Mouse (Mus musculus) brown adipose tissue, adult 24 weeks (tissue): Measurements from ENCODE around the gene Suz12. TPM values are rescaled to one million over a fixed set of nuclear protein-coding genes. Genes with fewer than 3 reads are reported as not detected.

Experiments
- H3K27ac ChIP-seq: fragments of 200-500 bp; replicated peaks from 2 replicates; pipeline ENCODE4 v1.5.1; 2012; ENCODE audit warnings: low read depth, mild to moderate bottlenecking, low read length
- H3K4me1 ChIP-seq: fragments of 200-500 bp; 2 replicates; pipeline ENCODE4 v1.6.1; 2012; ENCODE audit warnings: low read length, mixed read lengths; ENCODE audit not compliant: control insufficient read depth, insufficient read depth, insufficient read length
- H3K4me3 ChIP-seq: fragments of 200-500 bp; 2 replicates; pipeline ENCODE4 v1.5.1; 2012; ENCODE audit warnings: low read depth, mild to moderate bottlenecking, low read length, moderate library complexity; ENCODE audit not compliant: insufficient read depth
- polyA plus RNA-seq: library from polyadenylated mRNA; stranded (reverse); fragments of >200 nt; gene quantifications from 2 replicates; pipeline ENCODE4 v1.2.4, GENCODE M21; 2012; ENCODE audit not compliant: missing spikeins, insufficient read depth, insufficient read length

Gene Suz12
- polyA plus RNA-seq, 1 experiment: 20.6 TPM

GRCm38 (mm10) chr11:80077784-80078545 lies 85.1 kb downstream of the Suz12 start:
- H3K27ac ChIP-seq: no peak overlapping the region; the same call in 1 of the 2 replicates
- peak overlapping the region; percentile 13; the same call in 1 of the 2 replicates for H3K4me3 ChIP-seq
- peaks cover 5% of the 10 kb centered on the region for H3K4me1 ChIP-seq

GRCm38 (mm10) chr11:80078831-80079230 lies 85.9 kb downstream of the Suz12 start:
- Histone ChIP-seq H3K4me3 (no peak overlapping the region), H3K4me1 (peaks cover 5% of the 10 kb centered on the region), H3K27ac (no peak overlapping the region)

- Histone ChIP-seq H3K27ac (no peak overlapping the region), H3K4me1 (peaks cover 5% of the 10 kb centered on the region), H3K4me3 (peak overlapping the region; percentile 22; the same call in 1 of the 2 replicates)
Measured at GRCm38 (mm10) chr11:80079751-80080150, 86.8 kb downstream of the Suz12 start.

GRCm38 (mm10) chr11:80080381-80080825 lies 87.5 kb downstream of the Suz12 start:
- Histone ChIP-seq H3K4me1 (peaks cover 5% of the 10 kb centered on the region), H3K27ac (peak overlapping the region; percentile 58), H3K4me3 (peak overlapping the region; percentile 95)

- peak within 1 kb of the TSS; percentile 95 for H3K4me3 ChIP-seq
- peaks cover 5% of the 10 kb centered on the region for H3K4me1 ChIP-seq
Measured at GRCm38 (mm10) chr11:80080826-80081728, 88.2 kb downstream of the Suz12 start, which contains the start of gene Crlf3. Gene Crlf3, minus strand, starts transcription at chr11:80080991.

GRCm38 (mm10) chr11:80081786-80082319 lies 88.9 kb downstream of the Suz12 start:
- Histone ChIP-seq H3K4me3 (no peak overlapping the region), H3K4me1 (peaks cover 5% of the 10 kb centered on the region), H3K27ac (peak overlapping the region; percentile 77; the same call in 1 of the 2 replicates)

More at GRCm38 (mm10) chr11:80080826-80081728, 88.2 kb downstream of the Suz12 start, which contains the start of gene Crlf3:
- peak within 1 kb of the TSS; percentile 77 for H3K27ac ChIP-seq

Other genes starting within 250 kb of the Suz12 start
- 21.2 and 27.0 TPM in 2 replicates for gene Utp6, start 30.7 kb upstream of the Suz12 start, polyA plus RNA-seq
- gene Crlf3, start 87.9 kb downstream of the Suz12 start, polyA plus RNA-seq: 10.1 and 10.6 TPM in 2 replicates
- gene Atad5, start 96.3 kb downstream of the Suz12 start, polyA plus RNA-seq: 0.75 and 0.79 TPM in 2 replicates
- gene Tefm, start 149.1 kb downstream of the Suz12 start, polyA plus RNA-seq: 35.2 and 39.9 TPM in 2 replicates
- 2.9 and 5.8 TPM in 2 replicates for gene Adap2, start 161.0 kb downstream of the Suz12 start, polyA plus RNA-seq
- gene Rnf135, start 190.7 kb downstream of the Suz12 start, polyA plus RNA-seq: 4.2 and 4.3 TPM in 2 replicates
- 40.7 and 54.8 TPM in 2 replicates for gene Rhot1, start 215.9 kb downstream of the Suz12 start, polyA plus RNA-seq